Comparison of ENCODE assay signal across 29 mouse cellular contexts in the genomic region with DNA sequence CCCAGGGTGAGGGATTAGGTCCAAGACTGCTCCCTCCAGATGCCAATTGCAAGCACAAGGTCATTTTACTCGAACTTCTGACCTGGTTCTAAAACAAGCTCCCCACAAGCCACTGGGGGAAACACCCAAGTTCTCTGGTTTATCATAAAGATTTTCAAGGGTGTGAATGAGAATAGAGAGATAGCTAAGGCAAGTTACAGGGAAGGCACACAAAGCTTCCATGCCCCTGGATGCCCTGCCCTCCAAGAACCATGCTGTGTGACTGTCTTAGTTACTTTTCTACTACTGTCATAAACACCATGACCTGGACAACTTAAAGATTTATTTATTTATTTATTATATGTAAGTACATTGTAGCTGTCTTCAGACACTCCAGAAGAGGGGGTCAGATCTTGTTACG. TPM values are rescaled to one million over a fixed set of nuclear protein-coding genes. Genes with fewer than 3 reads are reported as not detected.
"Had no signal": no experiment of that assay in that cellular context is flagged by ENCODE, and none has a peak within 500 bp of the region (broad histone marks: within the 10 kb centered on the region; RNA-seq: fewer than 3 reads in every experiment).

No protein-coding gene starts in this region.

- H3K4me1 ChIP-seq: limb, embryonic 12.5 days; limb, embryonic 15.5 days; neural tube, embryonic 12.5 days; neural tube, embryonic 15.5 days had no signal

- H3K27ac ChIP-seq: hindbrain, postnatal 0 days; layer of hippocampus, adult 2 months; left cerebral cortex, adult 2 months; limb, embryonic 12.5 days; limb, embryonic 15.5 days; midbrain, embryonic 10.5 days; midbrain, embryonic 13.5 days; neural tube, embryonic 12.5 days; neural tube, embryonic 15.5 days had no signal

- H3K9me3 ChIP-seq: limb, embryonic 12.5 days; limb, embryonic 15.5 days; midbrain, embryonic 10.5 days; midbrain, embryonic 13.5 days; neural tube, embryonic 12.5 days; neural tube, embryonic 15.5 days had no signal

- H3K36me3 ChIP-seq: limb, embryonic 12.5 days; limb, embryonic 15.5 days; midbrain, embryonic 10.5 days; midbrain, embryonic 13.5 days; neural tube, embryonic 12.5 days; neural tube, embryonic 15.5 days had no signal

- ATAC-seq: hindbrain, postnatal 0 days; inflammation-experienced regulatory T-cells, adult 6 months; intestine, embryonic 16.5 days; midbrain, embryonic 13.5 days; midbrain, embryonic 16.5 days had no signal

- H3K4me3 ChIP-seq: layer of hippocampus, adult 2 months; left cerebral cortex, adult 2 months; limb, embryonic 12.5 days; limb, embryonic 15.5 days; midbrain, embryonic 10.5 days; midbrain, embryonic 13.5 days; neural tube, embryonic 12.5 days; neural tube, embryonic 15.5 days had no signal

- H3K27me3 ChIP-seq: limb, embryonic 12.5 days; limb, embryonic 15.5 days; midbrain, embryonic 13.5 days; neural tube, embryonic 12.5 days; neural tube, embryonic 15.5 days had no signal

- H3K4me2 ChIP-seq: limb, embryonic 12.5 days; limb, embryonic 15.5 days; midbrain, embryonic 13.5 days; neural tube, embryonic 12.5 days; neural tube, embryonic 15.5 days had no signal

- H3K9ac ChIP-seq: limb, embryonic 12.5 days; limb, embryonic 15.5 days; midbrain, embryonic 13.5 days; neural tube, embryonic 12.5 days; neural tube, embryonic 15.5 days had no signal

- DNase-seq: kidney, adult 18-20 months; kidney, adult 9 months; kidney, postnatal 14 days; kidney, postnatal 4 days; layer of hippocampus, adult 9-11 months; layer of hippocampus, postnatal 36 days; left cerebral cortex, postnatal 4 days; lung, adult 2 months; lung, postnatal 14 days; lung, postnatal 4 days; right cerebral cortex, adult 18-20 months; right cerebral cortex, postnatal 14 days; right cerebral cortex, postnatal 4 days; thymus, adult 2 months; thymus, postnatal 14 days; thymus, postnatal 4 days had no signal

RNA-seq across cellular contexts. Expression of gene Zbtb8b, which starts 53.7 kb away (rescaled TPM):
- total RNA-seq: megakaryocyte, adult 5-6 weeks had no signal
- polyA plus RNA-seq: inflammation-experienced regulatory T-cells, adult 6 months had no signal
